Comparison of ENCODE assay signal across 14 mouse cellular contexts in the genomic region with DNA sequence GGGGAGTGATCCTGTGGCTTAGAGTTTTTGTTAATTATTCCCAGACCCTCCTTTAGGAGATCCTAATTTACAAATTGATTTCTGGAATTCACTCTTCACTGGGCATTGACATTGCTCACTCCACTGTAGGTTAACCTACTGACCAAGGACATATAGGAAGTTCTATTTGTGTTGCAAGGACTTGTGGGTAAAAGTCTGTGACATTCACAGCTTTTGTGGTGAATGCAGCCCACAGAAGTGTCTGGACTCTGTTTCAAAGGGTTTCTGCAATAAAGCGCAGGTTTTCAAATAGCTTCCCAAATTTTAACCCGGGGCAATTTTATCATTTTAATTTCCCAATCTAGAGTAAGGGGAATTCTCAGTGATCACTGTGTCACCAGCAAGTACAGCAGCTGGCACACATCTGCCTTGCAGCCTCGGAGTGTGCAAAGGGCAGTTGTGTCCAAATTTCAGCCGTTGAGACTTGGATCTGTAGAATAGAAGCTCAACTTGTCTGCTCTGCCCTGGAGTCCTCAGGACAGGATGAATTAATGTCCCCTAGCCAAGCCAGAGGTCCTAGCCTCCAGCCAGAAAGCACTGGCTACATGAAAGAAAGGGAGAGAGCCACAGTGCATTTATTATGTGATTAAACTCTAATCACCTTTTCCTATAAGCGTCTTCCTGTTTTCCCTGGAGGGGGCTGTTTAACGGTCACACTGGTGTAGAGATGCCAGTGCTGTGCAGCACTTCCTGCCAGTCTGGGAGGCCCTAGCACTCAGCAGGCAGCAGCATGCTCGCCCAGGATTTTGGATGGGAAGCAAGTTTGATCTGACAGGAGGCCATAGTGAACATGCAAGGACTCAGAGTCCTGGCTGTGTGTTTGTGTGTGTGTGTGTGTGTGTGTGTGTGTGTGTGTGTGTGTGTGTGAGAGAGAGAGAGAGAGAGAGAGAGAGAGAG. TPM values are rescaled to one million over a fixed set of nuclear protein-coding genes. Genes with fewer than 3 reads are reported as not detected.
DNase-seq lines count a peak whose midpoint lies in the region; ATAC-seq lines count a peak whose summit lies in the region.
"Had no signal": no experiment of that assay in that cellular context is flagged by ENCODE, and none has a peak within 500 bp of the region (broad histone marks: within the 10 kb centered on the region; RNA-seq: fewer than 3 reads in every experiment).

No protein-coding gene starts in this region.

- DNase-seq in layer of hippocampus, postnatal 14 days (ENCODE audit: low spot score in 2 of 2), result peak; percentile 30 to 41
- no peak for DNase-seq in layer of hippocampus, adult 18-20 months (ENCODE audit: low spot score in 2 of 2)
- DNase-seq in brain, adult 2 months (ENCODE audit: low read depth, low spot score), result peak; percentile 20
- peak; percentile 32 to 58 for DNase-seq in cerebellum, postnatal 14 days
- DNase-seq in lung, postnatal 14 days, result peak; percentile 14
- no peak for DNase-seq in heart, embryonic 10.5 days (ENCODE audit: low spot score)
- DNase-seq: heart, adult 2 months; kidney, adult 18-20 months; liver, embryonic 13.5 days had no signal

- no peak overlapping the region for H3K4me3 ChIP-seq in heart, embryonic 11.5 days (ENCODE audit: low read depth, low read length)
- H3K4me3 ChIP-seq in heart, embryonic 10.5 days, result no peak overlapping the region
- H3K4me3 ChIP-seq: heart, adult 2 months; hindbrain, embryonic 10.5 days; left cerebral cortex, adult 2 months; liver, embryonic 13.5 days; midbrain, embryonic 15.5 days had no signal

- H3K4me1 ChIP-seq in heart, embryonic 11.5 days (ENCODE audit: control insufficient read depth, insufficient read depth, low read length), result peaks cover 4% of the 10 kb centered on the region; the same call in 1 of the 2 replicates
- peaks cover 16% of the 10 kb centered on the region for H3K4me1 ChIP-seq in heart, embryonic 10.5 days

- no peak overlapping the region for H3K27ac ChIP-seq in heart, embryonic 11.5 days (ENCODE audit: low read depth, low read length)
- H3K27ac ChIP-seq in heart, embryonic 10.5 days, result no peak overlapping the region
- H3K27ac ChIP-seq: heart, adult 2 months; hindbrain, embryonic 10.5 days; left cerebral cortex, adult 2 months; liver, embryonic 13.5 days; midbrain, embryonic 15.5 days had no signal

- no peak overlapping the region for H3K4me2 ChIP-seq in heart, embryonic 11.5 days
- H3K4me2 ChIP-seq: liver, embryonic 13.5 days; midbrain, embryonic 15.5 days had no signal

- H3K9me3 ChIP-seq in heart, embryonic 11.5 days (replicated peaks; ENCODE audit: control insufficient read depth, low read length), result no peaks in the 10 kb centered on the region
- H3K9me3 ChIP-seq in heart, embryonic 10.5 days, result no peaks in the 10 kb centered on the region
- H3K9me3 ChIP-seq: hindbrain, embryonic 10.5 days; liver, embryonic 13.5 days; midbrain, embryonic 15.5 days had no signal

- H3K27me3 ChIP-seq in heart, embryonic 11.5 days (ENCODE audit: control insufficient read depth, insufficient read depth, low read length), result no peaks in the 10 kb centered on the region
- no peaks in the 10 kb centered on the region for H3K27me3 ChIP-seq in heart, embryonic 10.5 days (ENCODE audit: insufficient read depth, poor library complexity, severe bottlenecking)
- H3K27me3 ChIP-seq: midbrain, embryonic 15.5 days had no signal

- ATAC-seq in heart, embryonic 11.5 days (replicated peaks; ENCODE audit: insufficient number of reproducible peaks, low FRiP score, low TSS enrichment), result no peak
- ATAC-seq: midbrain, embryonic 15.5 days had no signal

- 47% methylated on average over 7 of the region's 7 CpGs for WGBS in heart, embryonic 11.5 days (ENCODE audit: insufficient replicate concordance)
- WGBS in heart, embryonic 10.5 days, result 60% methylated on average over 7 of the region's 7 CpGs

- no peak overlapping the region for H3K9ac ChIP-seq in heart, embryonic 11.5 days (ENCODE audit: low read depth, low read length)
- H3K9ac ChIP-seq: liver, embryonic 13.5 days; midbrain, embryonic 15.5 days had no signal

- no peaks in the 10 kb centered on the region for H3K36me3 ChIP-seq in heart, embryonic 11.5 days (ENCODE audit: control insufficient read depth, insufficient read depth, low read length)
- no peaks in the 10 kb centered on the region for H3K36me3 ChIP-seq in heart, embryonic 10.5 days
- H3K36me3 ChIP-seq: hindbrain, embryonic 10.5 days; liver, embryonic 13.5 days; midbrain, embryonic 15.5 days had no signal

RNA-seq across cellular contexts. Expression of a gene that starts 3.1 kb away (rescaled TPM):
- total RNA-seq in layer of hippocampus, postnatal 14 days (2021), result 1 to 10 TPM; 1.3 to 2.3 TPM
- total RNA-seq in layer of hippocampus, adult 18-20 months (2021), result under 1 TPM; 0.68 to 0.79 TPM
- 1.5 and 1.8 TPM in 2 replicates for polyA plus RNA-seq in heart, embryonic 11.5 days (2014; fragmentation: Nextera tagmentation; extraction: Ambion mirVana)
- polyA plus RNA-seq in heart, embryonic 10.5 days (2016; fragmentation: Nextera tagmentation; extraction: Ambion mirVana), result 1.6 and 1.8 TPM in 2 replicates
- total RNA-seq: neutrophil, adult 5-6 weeks had no signal

Comparison
In these comparisons a context has a peak if more than half of its experiments do, and no peak if none do; other contexts are left out.
1. DNase-seq: peak in layer of hippocampus, postnatal 14 days (2 of 2), brain, adult 2 months (single experiment), cerebellum, postnatal 14 days (2 of 2) and lung, postnatal 14 days (single experiment); none in layer of hippocampus, adult 18-20 months (0 of 2) and heart, embryonic 10.5 days (single experiment).